Mouse (Mus musculus): ENCODE data around the gene Crcp. TPM values are rescaled to one million over a fixed set of nuclear protein-coding genes. Genes with fewer than 3 reads are reported as not detected.

The Crcp gene
- polyA plus RNA-seq (2012; rRNA removed) (16.6 and 24.2 TPM in 2 replicates), polyA plus RNA-seq (2014; fragmentation: Nextera tagmentation; extraction: Ambion mirVana) (25.3 and 25.4 TPM in 2 replicates)

DNA sequence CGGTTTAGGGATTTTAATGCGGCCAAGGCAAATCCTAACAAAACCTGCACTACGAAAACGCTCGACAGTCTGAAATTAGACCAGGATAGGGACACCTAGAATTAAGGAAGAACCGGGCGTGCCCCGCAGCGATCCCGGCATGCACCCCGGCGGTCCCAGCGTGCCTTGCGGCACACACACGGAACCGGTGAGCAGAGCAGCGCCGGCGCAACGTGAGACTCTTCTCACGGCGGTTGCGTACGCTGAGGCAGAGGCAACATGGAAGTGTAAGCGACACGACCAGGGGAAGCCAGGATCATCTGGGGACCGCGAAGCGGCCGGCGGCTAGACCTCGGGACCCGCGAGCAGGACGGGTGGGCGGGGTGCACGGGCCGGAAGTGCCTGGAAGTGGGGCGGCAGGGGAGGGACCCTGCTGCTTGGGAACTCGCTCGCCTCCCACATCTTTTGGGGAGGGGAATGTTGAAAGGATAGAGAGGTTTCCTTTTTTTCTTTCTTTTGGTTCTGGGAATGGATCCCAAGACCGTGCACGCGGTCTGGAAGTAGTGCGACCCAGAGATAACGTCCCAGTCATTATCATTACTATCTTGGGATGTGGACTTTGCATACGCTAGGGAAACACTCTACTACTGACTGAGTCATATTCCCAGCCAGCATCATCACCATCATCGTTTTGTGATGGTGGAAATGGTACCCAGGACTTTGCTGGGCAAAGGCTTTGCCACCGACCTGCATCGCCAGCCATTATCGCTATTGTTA lies at the start of gene Crcp, which contains the start of gene Asl:
Crcp (plus strand) TSS at position 149 of the 756 bp plus-strand sequence.
Asl (minus strand) TSS at position 106 of the 756 bp plus-strand sequence.
- ATAC-seq (ENCODE audit: low FRiP score, low read depth) (peak; percentile 84), DNase-seq (ENCODE audit: low spot score) (peak; percentile 63)
- Histone ChIP-seq H3K9ac (ENCODE audit: low read depth, low read length, severe bottlenecking) (peak within 1 kb of the TSS; percentile 80), H3K27me3 (ENCODE audit: control insufficient read depth, insufficient read depth, low read length) (no peaks in the 10 kb centered on the region), H3K4me3 (replicated peaks; ENCODE audit: low read length) (peak within 1 kb of the TSS; percentile 72), H3K4me2 (replicated peaks; ENCODE audit: low read depth, low read length, severe bottlenecking) (peak within 1 kb of the TSS; percentile 78), H3K9me3 (ENCODE audit: control insufficient read depth, low read length) (no peaks in the 10 kb centered on the region), H3K27ac (replicated peaks; ENCODE audit: low read depth, low read length) (peak within 1 kb of the TSS; percentile 89), H3K36me3 (ENCODE audit: control insufficient read depth, insufficient read depth, low read length) (no peaks in the 10 kb centered on the region), H3K4me1 (ENCODE audit: control insufficient read depth, insufficient read depth, low read length) (no peaks in the 10 kb centered on the region; the same call in 1 of the 2 replicates)
- 2% methylated on average over 48 of the region's 51 CpGs for WGBS
- TF ChIP-seq POLR2A (IDR thresholded peaks at IDR 0.05; ENCODE audit: borderline replicate concordance, extremely low read depth, insufficient read depth, insufficient read length): peak; percentile 86; the same call in 1 of the 2 replicates

DNA sequence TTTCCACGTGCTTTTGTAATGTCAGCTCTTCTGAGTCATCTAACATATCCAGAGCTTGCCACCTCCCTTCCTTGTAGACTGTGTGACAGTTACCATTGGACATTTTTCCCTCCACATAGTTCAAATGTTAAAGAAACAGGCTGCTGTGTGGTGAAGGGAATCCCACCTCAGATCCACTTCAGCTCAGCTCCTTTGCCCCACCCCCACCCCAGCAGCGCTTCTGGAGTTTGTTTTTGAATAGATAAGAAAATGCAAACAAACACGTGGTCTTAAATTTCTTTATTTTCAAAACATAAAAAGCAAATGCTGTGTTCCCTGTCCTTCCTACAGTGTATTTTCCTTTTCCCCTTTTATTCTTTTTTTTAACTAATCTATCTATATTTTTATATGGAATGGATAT lies 48.9 kb upstream of the Crcp start:
- 68% methylated on average over 3 of the region's 3 CpGs for WGBS
- no peak for TF ChIP-seq POLR2A (IDR thresholded peaks at IDR 0.05; ENCODE audit: borderline replicate concordance, extremely low read depth, insufficient read depth, insufficient read length)

DNA sequence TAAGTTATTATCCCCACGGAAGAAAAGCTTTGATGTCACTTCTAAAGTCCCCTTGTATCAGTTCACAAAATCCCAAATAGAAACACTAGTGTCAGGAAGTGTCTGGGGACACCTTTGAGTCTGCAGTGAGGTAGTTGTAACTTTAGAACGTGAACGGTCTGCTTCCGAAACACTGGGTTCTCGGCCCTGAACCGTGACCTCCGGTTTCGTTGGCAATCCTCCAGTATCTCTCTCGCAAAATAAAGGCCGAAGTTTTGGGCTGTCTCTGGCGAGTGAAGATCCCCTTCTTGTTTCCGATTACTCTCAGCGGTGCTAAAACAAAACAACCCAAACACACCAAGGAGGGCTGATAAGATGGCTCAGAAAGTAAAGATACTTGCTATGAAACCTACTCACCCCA lies 39.7 kb upstream of the Crcp start:
- Histone ChIP-seq H3K4me2 (replicated peaks; ENCODE audit: low read depth, low read length, severe bottlenecking) (no peak overlapping the region), H3K9ac (ENCODE audit: low read depth, low read length, severe bottlenecking) (no peak overlapping the region), H3K27me3 (ENCODE audit: control insufficient read depth, insufficient read depth, low read length) (no peaks in the 10 kb centered on the region), H3K4me3 (replicated peaks; ENCODE audit: low read length) (no peak overlapping the region), H3K4me1 (ENCODE audit: control insufficient read depth, insufficient read depth, low read length) (no peaks in the 10 kb centered on the region), H3K9me3 (ENCODE audit: control insufficient read depth, low read length) (no peaks in the 10 kb centered on the region), H3K27ac (replicated peaks; ENCODE audit: low read depth, low read length) (no peak overlapping the region), H3K36me3 (ENCODE audit: control insufficient read depth, insufficient read depth, low read length) (peaks cover 22% of the 10 kb centered on the region; the same call in 1 of the 2 replicates)
- 70% methylated on average over 13 of the region's 13 CpGs for WGBS
- DNase-seq (ENCODE audit: low spot score) (no peak), ATAC-seq (ENCODE audit: low FRiP score, low read depth) (no peak)
- no peak for TF ChIP-seq POLR2A (IDR thresholded peaks at IDR 0.05; ENCODE audit: borderline replicate concordance, extremely low read depth, insufficient read depth, insufficient read length)

More for the DNA sequence above, 48.9 kb upstream of the Crcp start:
- H3K27ac ChIP-seq (replicated peaks; ENCODE audit: low read depth, low read length): no peak overlapping the region
- no peak overlapping the region for H3K4me2 ChIP-seq (replicated peaks; ENCODE audit: low read depth, low read length, severe bottlenecking)
- no peaks in the 10 kb centered on the region for H3K27me3 ChIP-seq (ENCODE audit: control insufficient read depth, insufficient read depth, low read length)
- no peaks in the 10 kb centered on the region for H3K9me3 ChIP-seq (ENCODE audit: control insufficient read depth, low read length)
- ATAC-seq (ENCODE audit: low FRiP score, low read depth): no peak
- H3K4me1 ChIP-seq (ENCODE audit: control insufficient read depth, insufficient read depth, low read length): no peaks in the 10 kb centered on the region
- no peak for DNase-seq (ENCODE audit: low spot score)
- H3K9ac ChIP-seq (ENCODE audit: low read depth, low read length, severe bottlenecking): no peak overlapping the region
- peaks cover 12% of the 10 kb centered on the region for H3K36me3 ChIP-seq (ENCODE audit: control insufficient read depth, insufficient read depth, low read length)
- H3K4me3 ChIP-seq (replicated peaks; ENCODE audit: low read length): no peak overlapping the region

GRCm38 (mm10) chr5:129991898-129992297 lies 37.2 kb upstream of the Crcp start:
- DNase-seq (ENCODE audit: low spot score) (no peak), ATAC-seq (ENCODE audit: low FRiP score, low read depth) (no peak)
- no peak for TF ChIP-seq POLR2A (IDR thresholded peaks at IDR 0.05; ENCODE audit: borderline replicate concordance, extremely low read depth, insufficient read depth, insufficient read length)
- 91% methylated on average over 5 of the region's 5 CpGs for WGBS
- Histone ChIP-seq H3K9me3 (ENCODE audit: control insufficient read depth, low read length) (no peaks in the 10 kb centered on the region), H3K4me3 (replicated peaks; ENCODE audit: low read length) (no peak overlapping the region), H3K4me1 (ENCODE audit: control insufficient read depth, insufficient read depth, low read length) (no peaks in the 10 kb centered on the region), H3K36me3 (ENCODE audit: control insufficient read depth, insufficient read depth, low read length) (peaks cover 22% of the 10 kb centered on the region; the same call in 1 of the 2 replicates), H3K27ac (replicated peaks; ENCODE audit: low read depth, low read length) (no peak overlapping the region), H3K9ac (ENCODE audit: low read depth, low read length, severe bottlenecking) (no peak overlapping the region), H3K4me2 (replicated peaks; ENCODE audit: low read depth, low read length, severe bottlenecking) (no peak overlapping the region), H3K27me3 (ENCODE audit: control insufficient read depth, insufficient read depth, low read length) (no peaks in the 10 kb centered on the region)

DNA sequence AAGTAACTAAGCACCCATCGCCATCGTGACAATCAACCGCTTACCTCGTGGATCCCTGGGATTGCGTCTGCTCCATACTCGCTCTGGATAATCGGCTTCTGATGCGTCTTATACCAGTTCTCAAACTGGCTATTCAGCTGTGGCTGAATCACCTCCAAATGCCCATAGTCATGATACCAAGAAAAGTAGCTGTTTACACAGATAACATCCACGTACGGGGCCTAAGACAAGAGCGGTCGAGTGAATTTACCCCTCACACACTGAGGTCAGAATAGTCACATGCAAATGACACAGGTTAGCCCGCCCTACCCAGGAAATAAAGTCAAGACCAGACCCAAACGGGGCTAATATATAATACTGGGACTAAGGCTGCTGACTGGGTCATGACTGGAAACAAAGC lies 35.7 kb upstream of the Crcp start:
- Histone ChIP-seq H3K36me3 (ENCODE audit: control insufficient read depth, insufficient read depth, low read length) (peaks cover 18% of the 10 kb centered on the region; the same call in 1 of the 2 replicates), H3K4me2 (replicated peaks; ENCODE audit: low read depth, low read length, severe bottlenecking) (no peak overlapping the region), H3K9ac (ENCODE audit: low read depth, low read length, severe bottlenecking) (no peak overlapping the region), H3K27me3 (ENCODE audit: control insufficient read depth, insufficient read depth, low read length) (no peaks in the 10 kb centered on the region), H3K27ac (replicated peaks; ENCODE audit: low read depth, low read length) (no peak overlapping the region), H3K4me1 (ENCODE audit: control insufficient read depth, insufficient read depth, low read length) (no peaks in the 10 kb centered on the region), H3K4me3 (replicated peaks; ENCODE audit: low read length) (no peak overlapping the region), H3K9me3 (ENCODE audit: control insufficient read depth, low read length) (no peaks in the 10 kb centered on the region)
- 92% methylated on average over 14 of the region's 14 CpGs for WGBS
- ATAC-seq (ENCODE audit: low FRiP score, low read depth) (no peak), DNase-seq (ENCODE audit: low spot score) (no peak)
- no peak for TF ChIP-seq POLR2A (IDR thresholded peaks at IDR 0.05; ENCODE audit: borderline replicate concordance, extremely low read depth, insufficient read depth, insufficient read length)
